Mouse (Mus musculus): ENCODE data around the gene Bap1.

GRCm38 (mm10) chr14:31250222-31251083 is 797 bp upstream of the Bap1 start:
- TF ChIP-seq POLR2A (IDR thresholded peaks at IDR 0.05; ENCODE audit: borderline replicate concordance, insufficient read depth, low read length) (no peak), CTCF (IDR thresholded peaks at IDR 0.05; ENCODE audit: borderline replicate concordance, insufficient read depth, low read depth, low read length) (no peak)
